Mouse (Mus musculus) liver, postnatal 0 days (tissue): ENCODE measurements at regions not wholly inside any gene's neighbourhood (a gene's known extent, or its start where the extent isn't known, plus 50 kb on each side); places are given as distances from the start of the nearest gene placed in this dataset.
"Not testable (repeated sequence)": the region's sequence is repeated elsewhere in the genome, so short reads cannot be mapped to it uniquely, and the experiment has no call there.

ENCODE experiments used
- ATAC-seq: fragments of 200-750 bp; cut with Nextera tagmentation; 2 replicates; pipeline ENCODE4 v1.8.0; 2017; ENCODE audit warnings: mild to moderate bottlenecking, moderate library complexity
- DNase-seq: peaks from one replicate; pipeline ENCODE4 v3.0.0-alpha.2; 2016
- H3K27ac ChIP-seq: fragments of 300-500 bp; sonication (generic); 2 replicates; pipeline ENCODE4 v1.5.1; 2014; ENCODE audit warnings: antibody characterized with exemption, moderate library complexity, mild to moderate bottlenecking, low read depth
- H3K27me3 ChIP-seq: fragments of 300-500 bp; sonication (generic); 2 replicates; pipeline ENCODE4 v1.6.1; 2014; ENCODE audit warnings: low read length, control low read depth, mixed read lengths; ENCODE audit not compliant: insufficient read depth
- H3K36me3 ChIP-seq: fragments of 300-500 bp; sonication (generic); replicated peaks from 2 replicates; pipeline ENCODE4 v1.6.1; 2014; ENCODE audit warnings: mild to moderate bottlenecking, control low read depth, low read length, moderate library complexity, mixed read lengths; ENCODE audit not compliant: insufficient read depth
- H3K4me1 ChIP-seq: fragments of 300-500 bp; sonication (generic); 2 replicates; pipeline ENCODE4 v1.6.1; 2014; ENCODE audit warnings: antibody characterized with exemption, mild to moderate bottlenecking, control low read depth; ENCODE audit not compliant: insufficient read depth
- H3K4me2 ChIP-seq: fragments of 300-500 bp; sonication (generic); 2 replicates; pipeline ENCODE4 v1.6.1; 2014; ENCODE audit warnings: low read depth, mild to moderate bottlenecking, low read length, moderate library complexity, mixed read lengths
- H3K4me3 ChIP-seq: fragments of 300-500 bp; sonication (generic); 2 replicates; pipeline ENCODE4 v1.5.1; 2014; ENCODE audit warnings: low read depth, low read length
- H3K9ac ChIP-seq: fragments of 300-500 bp; sonication (generic); replicated peaks from 2 replicates; pipeline ENCODE4 v1.6.1; 2014; ENCODE audit warnings: mild to moderate bottlenecking, moderate library complexity
- H3K9me3 ChIP-seq: fragments of 300-500 bp; sonication (generic); 2 replicates; pipeline ENCODE4 v1.6.1; 2016; ENCODE audit warnings: mild to moderate bottlenecking, control low read depth, low read length, mixed read lengths
- CTCF ChIP-seq: sonication (generic); IDR thresholded peaks from 2 replicates; pipeline ENCODE4 v1.5.1; 2016; ENCODE audit warnings: antibody characterized with exemption, low read depth
- EP300 ChIP-seq: IDR thresholded peaks from 2 replicates; pipeline ENCODE4 v1.6.1; 2016; ENCODE audit warnings: antibody characterized with exemption, low read depth, mild to moderate bottlenecking
- WGBS: fragments of 180-500 bp; shearing (Covaris S2); extraction: QIAGEN DNeasy Blood & Tissue Kit; methylation state at CpG from one replicate; pipeline ENCODE4 v1.1.7; 2014; ENCODE audit not compliant: insufficient replicate concordance; 5-methylcytosine and 5-hydroxymethylcytosine counted together

- H3K4me3 ChIP-seq = no peak overlapping the region
- ATAC-seq (no peak), DNase-seq (no peak)
- no peak overlapping the region for H3K9ac ChIP-seq
- 68% methylated on average over 4 of the region's 4 CpGs for whole genome bisulfite sequencing
- H3K27ac ChIP-seq = no peak overlapping the region
- H3K4me2 ChIP-seq = no peak overlapping the region
- TF ChIP-seq EP300 (no peak), CTCF (no peak)
- H3K4me1 ChIP-seq = peaks cover 20% of the 10 kb centered on the region
- H3K9me3 ChIP-seq = no peaks in the 10 kb centered on the region; the same call in 1 of the 2 replicates
- H3K36me3 ChIP-seq = no peaks in the 10 kb centered on the region
- H3K27me3 ChIP-seq = no peaks in the 10 kb centered on the region
These were observed 73.1 kb downstream of the Tomm20 start for GRCm38 (mm10) chr8:126872574-126872973.

- Histone ChIP-seq H3K9me3 (no peaks in the 10 kb centered on the region; the same call in 1 of the 2 replicates), H3K27ac (no peak overlapping the region), H3K9ac (no peak overlapping the region), H3K4me2 (no peak overlapping the region), H3K27me3 (no peaks in the 10 kb centered on the region), H3K4me3 (no peak overlapping the region), H3K36me3 (no peaks in the 10 kb centered on the region), H3K4me1 (peaks cover 20% of the 10 kb centered on the region)
- DNase-seq = no peak
- no peak for TF ChIP-seq CTCF
- no peak for TF ChIP-seq EP300
- ATAC-seq = no peak
- WGBS = 87% methylated on average over 8 of the region's 8 CpGs
These were observed 73.5 kb downstream of the Tomm20 start for GRCm38 (mm10) chr8:126872133-126872532.

DNA sequence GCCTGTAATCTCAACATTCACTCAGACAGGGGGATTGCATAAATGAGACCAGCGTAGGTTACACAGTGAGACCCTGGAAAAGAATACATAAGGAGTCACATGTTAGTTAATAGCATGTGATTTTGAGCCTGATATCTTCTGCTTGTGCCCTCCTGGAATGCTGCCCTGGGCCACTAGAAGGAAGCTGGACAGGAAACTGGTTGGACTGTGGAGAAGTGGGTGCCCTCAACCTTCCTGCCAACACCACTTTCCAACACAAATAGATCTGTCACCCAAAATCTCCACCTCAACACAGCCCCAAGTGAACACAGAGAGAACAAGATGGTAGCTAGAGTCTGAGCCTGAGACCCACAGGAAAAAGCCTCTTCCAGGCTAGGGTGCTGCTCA is 76.2 kb downstream of the Tomm20 start:
- no peak overlapping the region for H3K27ac ChIP-seq
- H3K9me3 ChIP-seq = no peaks in the 10 kb centered on the region
- ATAC-seq (no peak), DNase-seq (no peak)
- H3K9ac ChIP-seq = no peak overlapping the region
- 75% methylated on average over 1 of the region's 1 CpGs for WGBS
- no peaks in the 10 kb centered on the region for H3K36me3 ChIP-seq
- TF ChIP-seq CTCF (no peak), EP300 (no peak)
- H3K4me1 ChIP-seq = peaks cover 9% of the 10 kb centered on the region
- H3K4me2 ChIP-seq = no peak overlapping the region
- H3K27me3 ChIP-seq = no peaks in the 10 kb centered on the region
- no peak overlapping the region for H3K4me3 ChIP-seq

DNA sequence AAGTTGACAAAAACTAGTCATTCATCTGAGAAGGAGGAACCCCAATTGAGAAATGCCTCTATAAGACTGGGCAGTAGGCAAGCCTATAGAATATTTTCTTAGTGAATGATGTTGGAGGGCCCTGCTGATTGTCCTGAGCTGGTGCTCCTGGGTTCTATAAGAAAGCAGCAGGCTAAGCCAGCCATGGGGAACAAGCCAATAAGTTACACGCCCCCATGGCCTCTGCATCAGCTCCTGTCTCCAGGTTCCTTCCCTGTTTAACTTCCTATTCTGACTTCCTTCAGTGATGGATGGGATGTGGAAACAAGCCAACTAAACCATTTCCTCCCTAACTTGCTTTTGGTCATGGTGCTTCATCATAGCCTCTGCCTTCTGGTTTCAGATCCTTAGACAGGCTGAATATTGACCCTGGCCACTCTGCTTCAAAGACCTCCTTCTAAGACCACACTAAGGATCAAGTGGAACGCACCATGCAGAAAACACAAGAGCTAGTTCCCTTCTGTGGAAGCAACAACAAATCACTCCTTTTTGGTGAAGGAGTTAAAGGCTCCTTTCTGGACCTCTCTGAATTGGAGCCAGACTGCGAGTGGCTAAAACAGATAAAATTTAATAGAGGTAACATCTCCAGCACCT is 76.7 kb downstream of the Tomm20 start:
- Histone ChIP-seq H3K27me3 (no peaks in the 10 kb centered on the region), H3K9me3 (no peaks in the 10 kb centered on the region), H3K4me2 (no peak overlapping the region), H3K4me3 (no peak overlapping the region), H3K4me1 (peaks cover 9% of the 10 kb centered on the region), H3K36me3 (no peaks in the 10 kb centered on the region), H3K27ac (no peak overlapping the region; the same call in 1 of the 2 replicates), H3K9ac (no peak overlapping the region)
- peak; percentile 38 for ATAC-seq
- 64% methylated on average over 3 of the region's 3 CpGs for WGBS
- TF ChIP-seq CTCF (no peak), EP300 (no peak)
- no peak for DNase-seq

GRCm38 (mm10) chr8:126867121-126867988 is 78.3 kb downstream of the Tomm20 start:
- Histone ChIP-seq H3K27me3 (no peaks in the 10 kb centered on the region), H3K4me1 (peaks cover 12% of the 10 kb centered on the region), H3K4me3 (no peak overlapping the region), H3K36me3 (no peaks in the 10 kb centered on the region), H3K9ac (no peak overlapping the region), H3K9me3 (no peaks in the 10 kb centered on the region), H3K27ac (0 out of 2 replicates have a peak overlapping the region, but pooled peaks have one; percentile 5), H3K4me2 (no peak overlapping the region)
- DNase-seq (no peak), ATAC-seq (peak; percentile 55)
- TF ChIP-seq CTCF (no peak), EP300 (no peak)
- 72% methylated on average over 14 of the region's 14 CpGs for WGBS

GRCm38 (mm10) chr8:126864314-126864948 is 81.2 kb downstream of the Tomm20 start:
- no peak overlapping the region for H3K4me3 ChIP-seq
- no peak overlapping the region for H3K27ac ChIP-seq
- H3K4me2 ChIP-seq = no peak overlapping the region
- H3K27me3 ChIP-seq = no peaks in the 10 kb centered on the region
- H3K9me3 ChIP-seq = no peaks in the 10 kb centered on the region
- H3K9ac ChIP-seq = no peak overlapping the region
- ATAC-seq (no peak), DNase-seq (no peak)
- no peak for TF ChIP-seq CTCF
- no peak for TF ChIP-seq EP300
- 73% methylated on average over 10 of the region's 10 CpGs for WGBS
- no peaks in the 10 kb centered on the region for H3K36me3 ChIP-seq
- peaks cover 9% of the 10 kb centered on the region for H3K4me1 ChIP-seq

GRCm38 (mm10) chr8:126863661-126864060 is 82.0 kb downstream of the Tomm20 start:
- WGBS = 68% methylated on average over 1 of the region's 1 CpGs
- not testable (repeated sequence) for H3K4me1 ChIP-seq, ATAC-seq, H3K27me3 ChIP-seq, H3K4me3 ChIP-seq, H3K9me3 ChIP-seq, H3K4me2 ChIP-seq, H3K9ac ChIP-seq, H3K27ac ChIP-seq, H3K36me3 ChIP-seq, DNase-seq
